Mouse (Mus musculus) heart, postnatal 0 days (tissue): ENCODE data around the gene Runx3. TPM values are rescaled to one million over a fixed set of nuclear protein-coding genes. Genes with fewer than 3 reads are reported as not detected.

Source experiments
- ATAC-seq: fragments of 200-750 bp; cut with Nextera tagmentation; 2 replicates; pipeline ENCODE4 v1.8.0; 2017; ENCODE audit warnings: low read depth, moderate number of reproducible peaks, moderate library complexity; ENCODE audit not compliant: insufficient read depth
- DNase-seq: peaks from one replicate; pipeline ENCODE4 v3.0.0-alpha.2; 2016; ENCODE audit warnings: low spot score
- H3K27ac ChIP-seq: fragments of 300-500 bp; sonication (generic); 2 replicates; pipeline ENCODE4 v1.5.1; 2014; ENCODE audit warnings: low read depth, mild to moderate bottlenecking
- H3K27me3 ChIP-seq: fragments of 300-500 bp; sonication (generic); 2 replicates; pipeline ENCODE4 v1.6.1; 2014; ENCODE audit warnings: low read length, mixed read lengths; ENCODE audit not compliant: control insufficient read depth, insufficient read depth
- H3K36me3 ChIP-seq: fragments of 300-500 bp; sonication (generic); replicated peaks from 2 replicates; pipeline ENCODE4 v1.6.1; 2014; ENCODE audit warnings: low read length, mixed read lengths; ENCODE audit not compliant: control insufficient read depth, insufficient read depth
- H3K4me1 ChIP-seq: fragments of 300-500 bp; sonication (generic); 2 replicates; pipeline ENCODE4 v1.6.1; 2014; ENCODE audit warnings: antibody characterized with exemption; ENCODE audit not compliant: control insufficient read depth, insufficient read depth
- H3K4me2 ChIP-seq: fragments of 300-500 bp; sonication (generic); 2 replicates; pipeline ENCODE4 v1.6.1; 2014; ENCODE audit warnings: low read depth, mild to moderate bottlenecking, low read length, moderate library complexity
- H3K4me3 ChIP-seq: fragments of 300-500 bp; sonication (generic); 2 replicates; pipeline ENCODE4 v1.5.1; 2014; ENCODE audit warnings: low read depth, low read length
- H3K9ac ChIP-seq: fragments of 300-500 bp; sonication (generic); replicated peaks from 2 replicates; pipeline ENCODE4 v1.6.1; 2014; ENCODE audit warnings: low read depth, low read length, mixed read lengths
- H3K9me3 ChIP-seq: fragments of 300-500 bp; sonication (generic); replicated peaks from 2 replicates; pipeline ENCODE4 v1.6.1; 2016; ENCODE audit warnings: low read length; ENCODE audit not compliant: control insufficient read depth
- CTCF ChIP-seq: IDR thresholded peaks from 2 replicates; pipeline ENCODE4 v1.5.1; 2016; ENCODE audit warnings: antibody characterized with exemption, control low read depth, low read depth
- EP300 ChIP-seq: IDR thresholded peaks from 2 replicates; pipeline ENCODE4 v1.6.1; 2016; ENCODE audit warnings: antibody characterized with exemption, low read depth
- WGBS: fragments of 180-500 bp; shearing (Covaris S2); extraction: QIAGEN DNeasy Blood & Tissue Kit; methylation state at CpG from one replicate; pipeline ENCODE4 v1.1.7; 2014; 5-methylcytosine and 5-hydroxymethylcytosine counted together
- polyA plus RNA-seq: library from polyadenylated mRNA; unstranded; fragments of >200 nt; fragmentation: Nextera tagmentation; extraction: Ambion mirVana; gene quantifications from 2 replicates; pipeline ENCODE4 v1.2.1, GENCODE M21; 2015
- total RNA-seq: library from RNA; depleted of rRNA; stranded (reverse); fragments of >200 nt; gene quantifications from 2 replicates; pipeline ENCODE4 v1.2.3, GENCODE M21; 2014; ENCODE audit warnings: low replicate concordance

Gene Runx3
- total and polyA plus RNA-seq, 2 experiments from 2014 or later: 0.07 to 0.11 TPM

- DNase-seq (no peak), ATAC-seq (no peak)
- peak overlapping the region; percentile 42 for H3K4me3 ChIP-seq
- no peaks in the 10 kb centered on the region for H3K36me3 ChIP-seq
- H3K9me3 ChIP-seq: no peaks in the 10 kb centered on the region
- H3K27me3 ChIP-seq: peaks cover 29% of the 10 kb centered on the region
- TF ChIP-seq EP300 (no peak), CTCF (no peak)
- H3K4me1 ChIP-seq: peaks cover 5% of the 10 kb centered on the region
- H3K9ac ChIP-seq: peak overlapping the region; percentile 37; the same call in 1 of the 2 replicates
- no peak overlapping the region for H3K27ac ChIP-seq
- peak overlapping the region; percentile 74 for H3K4me2 ChIP-seq
- 4% methylated on average over 14 of the region's 14 CpGs for WGBS
Measured at GRCm38 (mm10) chr4:135203279-135203678, 82.8 kb downstream of the Runx3 start.

- H3K9ac ChIP-seq: no peak overlapping the region
- H3K4me3 ChIP-seq: peak overlapping the region; percentile 42
- no peaks in the 10 kb centered on the region for H3K9me3 ChIP-seq
- peaks cover 29% of the 10 kb centered on the region for H3K27me3 ChIP-seq
- H3K36me3 ChIP-seq: no peaks in the 10 kb centered on the region
- no peak for TF ChIP-seq CTCF
- TF ChIP-seq EP300: no peak
- H3K27ac ChIP-seq: no peak overlapping the region
- peaks cover 5% of the 10 kb centered on the region for H3K4me1 ChIP-seq
- DNase-seq: no peak
- H3K4me2 ChIP-seq: peak overlapping the region; percentile 74
- 33% methylated on average over 17 of the region's 17 CpGs for WGBS
- ATAC-seq: no peak
Measured at GRCm38 (mm10) chr4:135203806-135204560, 83.5 kb downstream of the Runx3 start.

- peaks cover 5% of the 10 kb centered on the region for H3K4me1 ChIP-seq
- H3K27me3 ChIP-seq: peaks cover 29% of the 10 kb centered on the region
- no peak overlapping the region for H3K27ac ChIP-seq
- TF ChIP-seq CTCF (no peak), EP300 (no peak)
- no peak overlapping the region for H3K4me2 ChIP-seq
- ATAC-seq (no peak), DNase-seq (no peak)
- H3K9ac ChIP-seq: no peak overlapping the region
- WGBS: 68% methylated on average over 5 of the region's 5 CpGs
- H3K4me3 ChIP-seq: no peak overlapping the region
- H3K9me3 ChIP-seq: no peaks in the 10 kb centered on the region
- no peaks in the 10 kb centered on the region for H3K36me3 ChIP-seq
Measured at GRCm38 (mm10) chr4:135204666-135205065, 84.2 kb downstream of the Runx3 start.

GRCm38 (mm10) chr4:135205254-135205653 lies 84.8 kb downstream of the Runx3 start:
- Histone ChIP-seq H3K27me3 (peaks cover 29% of the 10 kb centered on the region), H3K4me2 (no peak overlapping the region), H3K9ac (no peak overlapping the region), H3K4me1 (peaks cover 5% of the 10 kb centered on the region), H3K9me3 (no peaks in the 10 kb centered on the region), H3K4me3 (no peak overlapping the region), H3K36me3 (0 out of 2 replicates have a peak, but pooled peaks cover under 1% of the 10 kb centered on the region), H3K27ac (no peak overlapping the region)
- ATAC-seq (no peak), DNase-seq (no peak)
- TF ChIP-seq EP300 (no peak), CTCF (no peak)
- 34% methylated on average over 5 of the region's 5 CpGs for WGBS

- Histone ChIP-seq H3K9ac (no peak overlapping the region; the same call in 1 of the 2 replicates), H3K4me2 (peak overlapping the region; percentile 68), H3K4me1 (peaks cover 5% of the 10 kb centered on the region), H3K27me3 (peaks cover 29% of the 10 kb centered on the region), H3K27ac (no peak overlapping the region), H3K36me3 (peaks cover 7% of the 10 kb centered on the region), H3K9me3 (no peaks in the 10 kb centered on the region), H3K4me3 (peak overlapping the region; percentile 40)
- peak; percentile 72 for DNase-seq
- WGBS: 3% methylated on average over 42 of the region's 47 CpGs
- ATAC-seq: peak; percentile 74
- peak; percentile 82 for TF ChIP-seq CTCF
- TF ChIP-seq EP300: no peak
Measured at GRCm38 (mm10) chr4:135205711-135206600, 85.5 kb downstream of the Runx3 start.
